Mouse (Mus musculus) limb, embryonic 11.5 days (tissue): ENCODE measurements around the gene Mtx2. TPM values are rescaled to one million over a fixed set of nuclear protein-coding genes. Genes with fewer than 3 reads are reported as not detected.
A peak's percentile ranks its signal among the peaks of the same experiment; 100 is the strongest.

Experiments
- ATAC-seq: fragments of 200-750 bp; cut with Nextera tagmentation; 2 replicates; pipeline ENCODE4 v1.8.0; 2017; ENCODE audit warnings: low read depth; ENCODE audit not compliant: insufficient number of reproducible peaks, low FRiP score, low TSS enrichment
- DNase-seq: peaks from one replicate; pipeline ENCODE4 v3.0.0-alpha.2; 2015; ENCODE audit warnings: low spot score
- H3K27ac ChIP-seq: fragments of 300-500 bp; sonication (generic); replicated peaks from 2 replicates; pipeline ENCODE4 v1.5.1; 2014; ENCODE audit warnings: low read depth, mild to moderate bottlenecking, low read length
- H3K27me3 ChIP-seq: fragments of 300-500 bp; sonication (generic); 2 replicates; pipeline ENCODE4 v1.6.1; 2014; ENCODE audit warnings: mild to moderate bottlenecking, low read length, mixed read lengths; ENCODE audit not compliant: control insufficient read depth, insufficient read depth
- H3K36me3 ChIP-seq: fragments of 300-500 bp; sonication (generic); 2 replicates; pipeline ENCODE4 v1.6.1; 2014; ENCODE audit warnings: mild to moderate bottlenecking, low read length, moderate library complexity, mixed read lengths; ENCODE audit not compliant: control insufficient read depth, insufficient read depth
- H3K4me1 ChIP-seq: fragments of 300-500 bp; sonication (generic); 2 replicates; pipeline ENCODE4 v1.6.1; 2014; ENCODE audit warnings: low read length, mixed read lengths; ENCODE audit not compliant: control insufficient read depth, insufficient read depth
- H3K4me2 ChIP-seq: fragments of 300-500 bp; sonication (generic); 2 replicates; pipeline ENCODE4 v1.6.1; 2014; ENCODE audit warnings: low read depth, mild to moderate bottlenecking, moderate library complexity; ENCODE audit not compliant: severe bottlenecking
- H3K4me3 ChIP-seq: fragments of 300-500 bp; sonication (generic); 2 replicates; pipeline ENCODE4 v1.5.1; 2014; ENCODE audit warnings: low read depth, low read length
- H3K9ac ChIP-seq: fragments of 300-500 bp; sonication (generic); 2 replicates; pipeline ENCODE4 v1.6.1; 2014; ENCODE audit warnings: mild to moderate bottlenecking, low read length
- H3K9me3 ChIP-seq: fragments of 300-500 bp; sonication (generic); 2 replicates; pipeline ENCODE4 v1.6.1; 2016; ENCODE audit warnings: low read length; ENCODE audit not compliant: control insufficient read depth
- WGBS: fragments of 180-500 bp; shearing (Covaris S2); extraction: QIAGEN DNeasy Blood & Tissue Kit; methylation state at CpG from one replicate; pipeline ENCODE4 v1.1.7; 2014; 5-methylcytosine and 5-hydroxymethylcytosine counted together
- polyA plus RNA-seq: library from polyadenylated mRNA; unstranded; fragments of >200 nt; fragmentation: Nextera tagmentation; extraction: Ambion mirVana; gene quantifications from 2 replicates; pipeline ENCODE4 v1.2.1, GENCODE M21; 2014

Mtx2 gene
- polyA plus RNA-seq: 128 and 131 TPM in 2 replicates

DNA sequence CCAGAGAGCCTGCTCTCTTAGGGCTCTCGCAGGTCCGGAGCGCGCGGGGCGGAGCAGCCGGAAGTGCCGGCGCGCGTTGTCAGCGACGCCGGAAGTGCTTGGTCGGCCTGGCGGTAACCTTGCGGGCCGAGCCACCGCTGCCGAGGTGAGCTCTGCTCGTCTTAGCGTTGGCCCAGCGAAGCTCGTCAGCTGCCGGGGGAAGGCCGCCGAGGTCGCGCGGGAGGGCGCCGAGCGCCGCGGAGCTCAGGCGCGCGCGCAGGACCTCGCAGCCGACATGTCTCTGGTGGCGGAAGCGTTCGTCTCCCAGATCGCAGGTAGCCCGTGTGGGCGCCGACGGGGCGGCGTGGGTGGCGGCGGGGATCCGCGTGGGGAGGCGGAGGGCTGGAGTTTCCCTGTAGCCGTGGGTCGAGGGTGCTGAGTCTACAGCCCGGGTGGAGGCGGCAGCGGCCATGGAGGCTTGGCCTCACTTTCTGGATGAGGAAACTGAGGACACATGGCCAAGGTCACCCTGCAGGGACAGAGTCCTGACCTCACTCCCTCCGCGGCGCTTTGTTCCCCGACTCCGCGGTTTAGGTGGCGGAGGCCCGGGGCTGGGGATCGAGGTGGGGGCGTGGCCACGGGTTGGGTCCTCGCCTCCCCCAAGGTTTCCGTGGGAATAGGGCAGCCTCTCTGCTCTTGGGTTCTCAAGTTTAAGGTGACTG, at the start of gene Mtx2:
TSS of gene Mtx2 (plus strand) at position 74 of the 701 bp plus-strand sequence.
- H3K27me3 ChIP-seq: no peaks in the 10 kb centered on the region
- H3K9me3 ChIP-seq: no peaks in the 10 kb centered on the region
- no peaks in the 10 kb centered on the region for H3K4me1 ChIP-seq
- peak within 1 kb of the TSS; percentile 96 for H3K9ac ChIP-seq
- peak; percentile 89 for DNase-seq
- ATAC-seq: peak; percentile 83; the same call in 1 of the 2 replicates
- peak within 1 kb of the TSS; percentile 95 for H3K4me3 ChIP-seq
- H3K4me2 ChIP-seq: peak within 1 kb of the TSS; percentile 72
- WGBS: under 1% methylated on average over 74 of the region's 74 CpGs
- H3K36me3 ChIP-seq: no peaks in the 10 kb centered on the region
- peak within 1 kb of the TSS; percentile 83 for H3K27ac ChIP-seq

DNA sequence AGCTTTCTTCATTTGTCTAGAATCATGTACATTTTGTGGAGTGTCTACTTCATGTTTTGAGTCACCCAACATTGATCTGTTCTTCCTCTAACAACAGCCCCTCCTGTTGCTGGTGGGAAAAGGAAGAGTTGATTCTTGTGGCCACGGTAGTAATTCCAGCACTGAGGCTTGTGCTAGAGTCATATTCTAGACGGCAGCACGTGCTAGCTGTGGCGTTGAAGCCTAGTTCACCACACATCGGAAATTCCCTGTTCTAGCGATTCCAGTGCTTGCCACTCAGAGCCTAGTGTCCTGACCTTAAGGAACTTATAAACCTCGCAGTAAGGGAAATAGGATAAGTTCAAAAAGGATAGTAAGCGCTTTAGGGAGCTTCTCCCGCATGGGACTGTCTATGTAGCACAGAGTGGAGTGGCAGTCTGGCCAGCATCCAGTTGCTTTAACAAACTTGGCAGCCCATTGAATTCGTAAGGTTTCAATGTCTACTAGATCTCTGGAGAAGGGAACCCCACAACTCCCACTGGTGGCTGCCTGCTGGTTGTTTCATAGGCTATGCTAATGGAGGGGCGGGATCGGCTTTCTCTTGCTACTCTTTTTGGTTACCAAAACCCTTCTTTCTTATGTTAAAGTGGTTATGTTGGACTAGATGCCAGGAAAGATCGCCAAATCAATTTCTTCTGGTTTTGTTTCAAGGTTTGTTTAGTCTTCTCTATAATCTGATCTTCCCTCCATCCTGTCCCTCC, 47.9 kb upstream of the Mtx2 start:
- Histone ChIP-seq H3K4me2 (no peak overlapping the region), H3K36me3 (no peaks in the 10 kb centered on the region), H3K27me3 (no peaks in the 10 kb centered on the region), H3K4me3 (no peak overlapping the region), H3K27ac (no peak overlapping the region), H3K4me1 (no peaks in the 10 kb centered on the region), H3K9ac (no peak overlapping the region), H3K9me3 (no peaks in the 10 kb centered on the region)
- DNase-seq: no peak
- ATAC-seq: no peak
- 73% methylated on average over 13 of the region's 13 CpGs for WGBS

- 87% methylated on average over 5 of the region's 5 CpGs for WGBS
- no peak overlapping the region for H3K9ac ChIP-seq
- H3K27me3 ChIP-seq: no peaks in the 10 kb centered on the region
- H3K4me3 ChIP-seq: no peak overlapping the region
- ATAC-seq (no peak), DNase-seq (no peak)
- no peak overlapping the region for H3K27ac ChIP-seq
- H3K4me2 ChIP-seq: no peak overlapping the region
- H3K9me3 ChIP-seq: no peaks in the 10 kb centered on the region
- no peaks in the 10 kb centered on the region for H3K4me1 ChIP-seq
- H3K36me3 ChIP-seq: no peaks in the 10 kb centered on the region
These were observed 44.2 kb upstream of the Mtx2 start for GRCm38 (mm10) chr2:74781386-74781785.

GRCm38 (mm10) chr2:74795531-74795930, 30.1 kb upstream of the Mtx2 start:
- no peak for DNase-seq

GRCm38 (mm10) chr2:74808431-74808830, 17.2 kb upstream of the Mtx2 start:
- Histone ChIP-seq H3K4me1 (peaks cover 9% of the 10 kb centered on the region; the same call in 1 of the 2 replicates), H3K27me3 (no peaks in the 10 kb centered on the region), H3K27ac (no peak overlapping the region), H3K4me2 (no peak overlapping the region), H3K36me3 (no peaks in the 10 kb centered on the region), H3K4me3 (no peak overlapping the region), H3K9me3 (no peaks in the 10 kb centered on the region), H3K9ac (no peak overlapping the region)
- DNase-seq: no peak
- ATAC-seq: no peak
- WGBS: 83% methylated on average over 5 of the region's 5 CpGs

More at GRCm38 (mm10) chr2:74795531-74795930, 30.1 kb upstream of the Mtx2 start:
- Histone ChIP-seq H3K9me3 (no peaks in the 10 kb centered on the region), H3K4me1 (no peaks in the 10 kb centered on the region), H3K27me3 (no peaks in the 10 kb centered on the region), H3K4me3 (no peak overlapping the region), H3K4me2 (no peak overlapping the region), H3K9ac (no peak overlapping the region), H3K27ac (no peak overlapping the region), H3K36me3 (no peaks in the 10 kb centered on the region)
- ATAC-seq: no peak
- WGBS: 41% methylated on average over 7 of the region's 7 CpGs

GRCm38 (mm10) chr2:74822654-74823053, 2.9 kb upstream of the Mtx2 start:
- Histone ChIP-seq H3K9me3 (no peaks in the 10 kb centered on the region), H3K27ac (no peak overlapping the region), H3K4me1 (no peaks in the 10 kb centered on the region), H3K36me3 (no peaks in the 10 kb centered on the region), H3K4me3 (no peak overlapping the region), H3K9ac (no peak overlapping the region), H3K4me2 (no peak overlapping the region), H3K27me3 (no peaks in the 10 kb centered on the region)
- no peak for ATAC-seq
- WGBS: 66% methylated on average over 5 of the region's 5 CpGs
- DNase-seq: no peak

DNA sequence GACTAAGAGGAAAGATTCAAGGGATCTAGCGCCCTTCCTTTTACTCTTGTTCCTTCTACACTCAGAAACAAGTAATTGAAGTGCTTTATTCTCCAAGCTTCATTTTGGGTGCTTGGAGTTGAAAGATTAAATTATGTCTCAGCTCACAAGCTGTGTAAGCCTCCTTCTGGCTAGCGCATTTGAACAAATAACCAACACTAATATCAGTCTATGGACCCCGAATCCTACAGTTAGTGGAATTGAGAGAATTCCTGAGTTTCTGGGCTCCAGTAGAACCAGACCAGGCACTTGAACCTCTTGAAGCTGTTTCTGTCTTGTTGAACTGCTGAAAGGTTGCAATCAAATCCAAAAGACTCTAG, 253 bp upstream of the Mtx2 start:
- Histone ChIP-seq H3K9me3 (no peaks in the 10 kb centered on the region), H3K4me2 (peak overlapping the region; percentile 72), H3K36me3 (no peaks in the 10 kb centered on the region), H3K27me3 (no peaks in the 10 kb centered on the region), H3K4me3 (peak overlapping the region; percentile 95), H3K27ac (peak overlapping the region; percentile 83; the same call in 1 of the 2 replicates), H3K9ac (peak overlapping the region; percentile 96; the same call in 1 of the 2 replicates), H3K4me1 (no peaks in the 10 kb centered on the region)
- no peak for ATAC-seq
- WGBS: 78% methylated on average over 3 of the region's 3 CpGs
- no peak for DNase-seq

DNA sequence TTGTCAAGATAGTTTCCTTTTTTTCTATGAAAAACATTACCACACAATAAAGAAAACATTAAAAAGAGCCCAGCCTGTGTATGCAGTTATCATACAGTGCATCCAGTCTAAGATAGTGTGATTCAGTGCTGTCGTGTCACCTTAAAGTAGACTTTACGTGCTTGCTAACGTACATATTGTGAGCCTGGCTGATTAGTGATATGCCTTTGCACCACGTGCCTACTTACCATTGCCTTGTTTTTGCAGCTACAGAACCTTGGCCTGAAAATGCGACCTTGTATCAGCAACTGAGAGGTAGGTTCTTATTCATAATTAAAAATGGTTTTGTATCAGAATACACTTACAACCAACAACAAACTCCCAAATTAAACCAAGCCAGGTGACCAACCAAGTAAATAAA, 21.4 kb downstream of the Mtx2 start:
- H3K4me2 ChIP-seq: no peak overlapping the region
- WGBS: 64% methylated on average over 5 of the region's 5 CpGs
- H3K4me3 ChIP-seq: no peak overlapping the region

More for the DNA sequence above, 21.4 kb downstream of the Mtx2 start:
- Histone ChIP-seq H3K27ac (no peak overlapping the region), H3K27me3 (no peaks in the 10 kb centered on the region), H3K36me3 (no peaks in the 10 kb centered on the region), H3K4me1 (no peaks in the 10 kb centered on the region), H3K9me3 (no peaks in the 10 kb centered on the region), H3K9ac (no peak overlapping the region)
- DNase-seq (no peak), ATAC-seq (no peak)
